Mouse (Mus musculus) left cerebral cortex, adult 2 months (tissue): ENCODE measurements around the gene Kcna3. TPM values are rescaled to one million over a fixed set of nuclear protein-coding genes. Genes with fewer than 3 reads are reported as not detected.
A peak's percentile ranks its signal among the peaks of the same experiment; 100 is the strongest.

Source experiments
- DNase-seq, 2 experiments: peaks; one replicate each; pipeline ENCODE4 v3.0.0; 2021 to 2022; ENCODE audit warnings: low spot score in 2 of 2, mixed read lengths in 1 of 2; ENCODE audit errors: extremely low spot score in 1 of 2
- H3K27ac ChIP-seq: fragments of 200-600 bp; 2 replicates; pipeline ENCODE4 v1.8.1; 2022
- H3K4me3 ChIP-seq: fragments of 200-600 bp; 2 replicates; pipeline ENCODE4 v1.8.1; 2022
- CTCF ChIP-seq: fragments of 200-600 bp; IDR thresholded peaks from 2 replicates; pipeline ENCODE4 v1.8.1; 2022; ENCODE audit warnings: antibody characterized with exemption, mild to moderate bottlenecking, moderate library complexity
- intact Hi-C: fragments of 180-260 bp; cut with DNase I; formaldehyde crosslinking; loops from one replicate; pipeline ENCODE4 v1.15.1; 2025
- total RNA-seq, 2 experiments: library from RNA; stranded (reverse); gene quantifications; 2 replicates each; pipeline ENCODE4 v1.2.3; 2021

Kcna3 gene
- total RNA-seq, 2 experiments from 2014 or later, result 34.9 to 35.3 TPM

DNA sequence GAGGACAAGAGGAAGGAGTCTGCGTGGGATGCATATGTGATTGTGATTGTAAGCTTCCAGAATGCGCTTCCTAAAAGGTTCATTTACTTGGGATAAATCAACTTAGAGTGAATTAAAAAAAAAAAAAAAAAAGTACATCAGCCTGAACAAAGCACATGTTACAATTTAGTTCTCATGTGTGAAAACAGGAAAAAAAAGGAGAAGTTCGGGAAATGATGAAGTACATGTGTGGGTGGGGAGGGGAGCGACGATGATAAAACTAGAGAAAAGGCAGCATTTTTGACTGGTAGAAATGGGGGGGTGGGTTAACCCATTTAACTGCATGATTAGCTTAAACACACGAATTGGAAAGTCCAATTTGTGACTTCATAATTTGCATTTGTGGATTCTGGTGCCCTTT lies 31.3 kb downstream of the Kcna3 start:
- intact Hi-C loops, result no loop called here
- no peak overlapping the region for H3K4me3 ChIP-seq
- peak in 1 of 2 experiments; percentile 4 for DNase-seq
- TF ChIP-seq CTCF, result no peak
- no peak overlapping the region for H3K27ac ChIP-seq

GRCm38 (mm10) chr3:107073863-107074262 lies 37.9 kb downstream of the Kcna3 start:
- Histone ChIP-seq H3K4me3 (no peak overlapping the region), H3K27ac (no peak overlapping the region)
- TF ChIP-seq CTCF, result no peak
- intact Hi-C loops, result no loop called here
- DNase-seq, result no peak

DNA sequence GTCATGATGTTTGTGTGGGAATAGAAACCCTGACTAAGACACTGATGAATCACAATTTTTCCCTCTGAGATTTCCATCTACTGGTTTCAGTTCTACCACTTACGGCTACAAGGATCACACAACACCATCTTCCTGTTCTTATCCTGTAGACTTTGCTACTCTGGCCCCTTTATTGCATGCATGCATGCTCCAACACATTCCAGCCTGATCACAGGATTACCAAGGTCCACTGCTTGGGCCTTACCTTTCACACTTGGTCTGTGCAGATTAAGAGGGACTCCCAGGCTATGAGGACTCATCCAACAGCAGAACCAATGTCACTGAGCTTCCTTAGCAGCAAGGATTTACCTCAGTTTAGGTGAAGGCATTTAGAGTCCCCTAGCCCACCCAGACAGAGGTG lies 39.7 kb downstream of the Kcna3 start:
- Histone ChIP-seq H3K27ac (no peak overlapping the region), H3K4me3 (no peak overlapping the region)
- no peak for DNase-seq
- intact Hi-C loops, result no loop called here
- TF ChIP-seq CTCF, result no peak

- intact Hi-C loops, result no loop called here
- H3K27ac ChIP-seq, result no peak overlapping the region
These were observed 40.7 kb downstream of the Kcna3 start for GRCm38 (mm10) chr3:107076658-107077057.

GRCm38 (mm10) chr3:107077101-107077500 lies 41.1 kb downstream of the Kcna3 start:
- H3K4me3 ChIP-seq, result no peak overlapping the region
- no peak overlapping the region for H3K27ac ChIP-seq
- no peak for TF ChIP-seq CTCF
- intact Hi-C loops, result no loop called here
- no peak for DNase-seq

More at GRCm38 (mm10) chr3:107076658-107077057, 40.7 kb downstream of the Kcna3 start:
- DNase-seq, result no peak
- TF ChIP-seq CTCF, result no peak
- no peak overlapping the region for H3K4me3 ChIP-seq

GRCm38 (mm10) chr3:107080803-107081202 lies 44.8 kb downstream of the Kcna3 start:
- TF ChIP-seq CTCF, result no peak
- intact Hi-C loops, result loop anchor here (1.0 kb wide), 2 partner anchors 141 to 178 kb away; no protein-coding TSS in a partner anchor
- Histone ChIP-seq H3K4me3 (no peak overlapping the region), H3K27ac (no peak overlapping the region)
- DNase-seq, result no peak

DNA sequence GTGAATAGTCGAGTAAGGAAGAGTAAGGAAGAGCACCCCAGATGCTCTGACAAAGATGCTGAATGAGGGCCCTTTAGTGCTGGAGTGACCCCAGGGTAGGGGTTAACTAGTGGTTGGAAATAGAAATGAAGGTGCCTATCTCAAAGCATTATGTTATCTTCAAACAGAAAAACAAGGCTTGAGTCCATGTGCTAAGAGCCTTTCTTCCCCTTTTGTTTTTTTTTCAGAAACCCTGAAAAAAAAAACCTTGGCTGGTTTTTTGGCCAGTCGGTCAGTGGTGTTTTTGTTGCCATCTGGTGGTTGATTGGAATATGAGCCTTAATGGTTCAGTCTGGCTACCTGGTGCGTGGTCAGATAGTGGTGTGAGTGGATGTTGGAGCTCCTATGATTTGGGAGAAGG lies 45.3 kb downstream of the Kcna3 start:
- no peak for DNase-seq
- Histone ChIP-seq H3K4me3 (no peak overlapping the region), H3K27ac (no peak overlapping the region)
- TF ChIP-seq CTCF, result peak; percentile 71
- intact Hi-C loops, result loop anchor here (1.0 kb wide), 2 partner anchors 141 to 178 kb away; no protein-coding TSS in a partner anchor

GRCm38 (mm10) chr3:107084586-107084985 lies 48.6 kb downstream of the Kcna3 start:
- TF ChIP-seq CTCF, result no peak

DNA sequence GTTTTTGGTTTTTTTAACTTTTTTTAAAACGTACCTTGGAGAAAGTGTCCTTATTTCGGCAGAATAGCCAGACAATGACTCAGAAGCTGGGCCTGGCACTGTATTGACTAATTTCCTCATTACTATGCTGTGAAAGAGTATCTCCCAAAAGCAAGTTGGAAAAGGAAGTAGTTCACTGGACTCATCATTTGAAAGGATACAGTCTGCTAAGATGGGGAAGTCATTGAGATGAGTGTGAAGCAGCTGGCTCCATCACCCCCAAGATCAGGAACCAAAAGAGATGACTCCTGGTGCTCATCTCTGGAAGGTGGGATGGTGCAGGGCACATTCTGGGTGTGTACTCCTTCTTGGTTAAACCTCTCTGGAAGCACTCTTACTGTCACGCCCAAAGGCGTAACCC lies 51.4 kb downstream of the Kcna3 start:
- intact Hi-C loops, result no loop called here
- TF ChIP-seq CTCF, result no peak
- DNase-seq, result no peak
- no peak overlapping the region for H3K4me3 ChIP-seq
- H3K27ac ChIP-seq, result no peak overlapping the region

More at GRCm38 (mm10) chr3:107084586-107084985, 48.6 kb downstream of the Kcna3 start:
- intact Hi-C loops, result no loop called here
- DNase-seq, result no peak
- H3K4me3 ChIP-seq, result no peak overlapping the region
- no peak overlapping the region for H3K27ac ChIP-seq

Other genes with a start within 250 kb of the Kcna3 start
- 1 to 10 TPM; 8.6 to 9.0 TPM for gene Cd53, start 246.0 kb upstream of the Kcna3 start, total RNA-seq
- not detected for gene Olfr266, start 209.9 kb upstream of the Kcna3 start, total RNA-seq
- gene Kcna2, start 65.0 kb downstream of the Kcna3 start, total RNA-seq, result 100 to 1,000 TPM; 156 to 162 TPM
- under 1 TPM in 1 of 2 experiments, not detected in 1; 0.18 TPM for gene Kcna10, start 146.9 kb downstream of the Kcna3 start, total RNA-seq
- gene Cym, start 185.6 kb downstream of the Kcna3 start, total RNA-seq, result not detected
- not detected for gene A630076J17Rik, start 194.4 kb downstream of the Kcna3 start, total RNA-seq
- gene Prok1, start 203.5 kb downstream of the Kcna3 start, total RNA-seq, result not detected
- 10 to 100 TPM; 69.5 to 69.7 TPM for gene Lamtor5, start 242.7 kb downstream of the Kcna3 start, total RNA-seq